Mouse (Mus musculus): ENCODE measurements around the gene Pdgfd.
A peak's percentile ranks its signal among the peaks of the same experiment; 100 is the strongest.

Pdgfd gene

DNA sequence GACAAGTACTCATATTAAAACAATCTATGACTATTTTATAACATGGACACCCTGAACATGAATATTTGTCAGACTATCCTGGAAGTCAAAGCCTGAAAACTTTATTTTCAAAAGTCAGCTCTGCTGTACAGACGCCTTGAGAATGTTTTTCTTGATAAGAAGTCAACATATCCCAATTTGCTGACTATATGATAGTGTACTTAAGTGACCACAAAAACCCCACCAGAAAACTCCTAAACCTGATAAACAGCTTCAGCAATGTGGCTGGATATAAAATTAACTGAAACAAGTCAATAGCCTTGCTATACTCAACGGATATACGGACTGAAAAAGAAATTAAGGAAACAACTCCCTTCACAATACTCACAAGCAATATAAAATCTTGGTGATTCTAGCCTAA, 137.5 kb downstream of the Pdgfd start:
- DNase-seq (ENCODE audit: low spot score in 2 of 2), result no peak

DNA sequence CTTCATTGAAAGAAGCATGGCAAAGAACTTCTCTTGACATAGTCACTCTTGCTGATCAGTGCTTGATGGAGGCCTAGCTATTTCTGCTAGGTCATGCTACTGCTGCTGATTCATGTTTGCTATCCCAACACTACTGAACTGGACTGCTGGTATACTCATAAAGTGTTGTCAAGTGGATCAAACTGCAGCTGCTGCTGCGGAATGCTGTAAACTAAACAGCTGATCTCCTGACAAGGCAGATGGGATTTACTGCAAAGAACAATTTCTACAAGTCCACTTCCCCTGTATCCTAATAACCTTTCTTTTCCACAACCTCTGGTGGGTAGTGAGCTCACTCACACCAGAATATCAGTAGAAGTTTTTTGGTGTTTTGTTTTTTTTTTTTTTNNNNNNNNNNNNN, 148.7 kb downstream of the Pdgfd start:
- DNase-seq (ENCODE audit: low spot score in 2 of 2), result no peak

DNA sequence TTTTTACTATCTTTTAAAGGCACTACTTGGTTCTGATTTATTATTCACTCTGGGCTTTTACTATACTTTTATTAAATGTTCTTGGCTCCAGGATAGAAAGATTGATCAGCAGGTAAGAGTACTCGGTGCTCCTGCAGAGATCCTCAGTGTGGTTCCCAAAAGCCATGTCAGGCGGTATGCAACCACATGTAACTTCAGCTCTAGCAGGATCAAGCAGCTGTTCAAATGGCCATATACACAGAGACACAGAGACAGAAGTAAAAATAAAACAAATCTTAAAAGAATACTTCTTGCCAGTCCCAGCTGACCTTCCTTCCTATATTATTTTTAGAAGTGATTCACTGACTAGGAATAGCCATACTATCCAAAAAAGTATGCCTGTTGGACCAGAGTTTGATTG, 157.0 kb downstream of the Pdgfd start:
- DNase-seq (ENCODE audit: low spot score in 2 of 2), result no peak

DNA sequence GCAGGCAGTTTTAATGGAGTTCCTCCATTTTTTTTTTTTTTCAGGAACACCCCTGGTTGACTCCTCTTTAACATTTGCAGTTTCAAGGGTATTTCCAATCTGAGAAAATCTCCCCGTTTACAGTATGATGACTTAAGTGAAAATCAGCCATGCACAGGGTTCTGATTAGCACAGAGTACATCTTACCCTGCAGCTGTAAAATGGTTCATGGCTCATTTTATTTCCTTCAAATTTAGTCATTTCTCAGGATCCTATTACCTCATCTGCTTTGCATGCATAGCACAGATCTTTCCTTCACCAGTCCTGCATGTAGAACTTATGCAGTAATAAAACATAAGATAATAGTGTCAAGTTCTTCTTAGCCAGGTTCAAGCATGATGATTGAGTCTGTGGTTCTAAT, 165.1 kb downstream of the Pdgfd start:
- no peak for DNase-seq (ENCODE audit: low spot score in 2 of 2)

DNA sequence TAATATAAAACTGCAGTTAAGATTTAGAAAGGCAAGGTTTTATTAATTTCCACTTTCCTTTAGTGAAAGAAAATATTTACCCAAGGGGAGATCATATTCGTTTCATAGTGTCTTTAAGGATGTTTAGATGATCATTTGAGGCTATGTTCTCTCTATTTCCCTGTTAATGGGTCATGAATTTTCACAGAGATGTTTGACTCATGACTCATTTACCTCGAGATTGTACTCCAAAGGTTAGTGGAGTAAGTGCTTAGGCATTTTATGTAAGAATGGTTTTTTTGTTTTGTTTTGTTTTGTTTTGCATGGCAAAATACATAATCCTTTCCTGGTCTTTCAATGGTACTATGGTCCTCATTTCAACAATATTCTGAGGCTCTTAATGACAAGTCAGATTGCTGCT, 167.9 kb downstream of the Pdgfd start:
- DNase-seq (ENCODE audit: low spot score in 2 of 2), result no peak

DNA sequence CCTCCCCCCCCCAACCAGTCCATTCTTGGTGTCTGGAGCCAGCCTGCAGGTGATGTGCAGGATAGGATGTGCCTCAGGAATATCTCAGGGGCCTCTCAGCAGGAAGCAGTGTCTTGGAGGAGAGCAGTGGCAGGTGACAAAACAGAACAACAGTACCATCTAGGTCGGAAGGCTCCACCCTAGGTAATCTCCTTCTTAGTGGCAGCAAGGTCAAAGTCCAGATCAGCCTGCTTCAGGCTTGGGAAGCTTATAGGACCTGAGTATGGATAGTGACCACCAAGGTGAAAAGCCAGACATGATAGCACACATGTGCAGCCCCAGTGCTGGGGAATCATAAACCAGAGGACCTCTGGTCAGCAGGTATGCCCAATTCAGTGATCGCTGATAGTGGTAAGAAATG, 169.5 kb downstream of the Pdgfd start:
- no peak for DNase-seq (ENCODE audit: low spot score in 2 of 2)

DNA sequence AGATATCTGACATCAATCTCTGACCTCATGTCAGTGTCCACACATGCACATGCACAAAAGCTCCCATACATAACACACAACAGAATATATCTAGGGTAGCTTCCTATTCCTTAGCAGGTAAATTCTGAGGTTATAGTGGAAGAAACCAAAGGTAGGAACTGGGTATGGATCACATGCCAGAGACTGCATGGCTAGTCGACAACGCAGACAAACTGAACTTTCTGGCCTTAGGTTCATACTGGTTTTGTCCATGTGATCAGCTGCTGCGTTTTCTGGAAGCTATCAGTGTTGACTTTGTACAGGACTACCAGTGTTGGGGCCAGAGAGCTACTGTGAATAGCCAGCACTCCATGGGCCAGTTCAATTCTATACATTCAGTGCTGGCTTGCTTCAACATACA, 170.0 kb downstream of the Pdgfd start:
- DNase-seq (ENCODE audit: low spot score in 2 of 2), result no peak

DNA sequence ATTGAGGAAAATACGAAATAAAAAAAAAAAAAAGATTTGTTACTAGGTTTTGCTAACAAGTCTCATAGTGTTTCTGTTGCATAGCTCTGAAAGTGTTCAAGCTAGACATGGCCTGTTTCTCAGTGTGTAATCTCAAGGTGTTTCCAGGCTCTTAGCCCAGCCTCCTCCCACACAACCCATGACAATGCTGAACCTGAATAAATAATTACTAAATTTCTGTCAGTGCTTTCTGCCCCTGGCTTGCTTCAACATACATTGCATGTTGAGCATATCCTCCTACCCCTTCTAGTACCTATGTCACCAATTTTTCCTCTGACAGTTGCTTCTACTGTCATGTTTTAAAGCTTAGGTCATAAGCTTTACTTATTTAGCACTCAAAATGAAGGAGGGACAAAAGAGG, 171.0 kb downstream of the Pdgfd start:
- no peak for DNase-seq (ENCODE audit: low spot score in 2 of 2)

DNA sequence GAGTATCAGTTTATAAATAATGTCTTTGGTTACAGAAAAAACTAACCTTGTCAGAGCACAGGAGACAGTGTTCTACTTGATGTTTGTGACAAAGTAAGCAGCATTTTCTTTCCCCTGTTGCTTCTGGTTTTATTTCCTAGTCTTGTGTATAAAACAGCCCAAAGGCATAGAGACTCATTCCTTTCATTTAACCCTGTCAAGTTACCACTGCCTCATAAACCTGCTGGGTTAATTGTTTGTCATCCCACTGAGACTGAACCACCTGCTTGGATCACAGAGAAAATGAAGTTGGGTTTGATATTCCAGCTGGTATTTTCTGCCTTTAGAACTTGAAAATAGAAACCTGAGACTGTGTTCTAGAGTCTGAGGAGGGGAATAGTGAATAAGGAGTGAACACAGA, 172.4 kb downstream of the Pdgfd start:
- DNase-seq (ENCODE audit: low spot score in 2 of 2), result no peak

DNA sequence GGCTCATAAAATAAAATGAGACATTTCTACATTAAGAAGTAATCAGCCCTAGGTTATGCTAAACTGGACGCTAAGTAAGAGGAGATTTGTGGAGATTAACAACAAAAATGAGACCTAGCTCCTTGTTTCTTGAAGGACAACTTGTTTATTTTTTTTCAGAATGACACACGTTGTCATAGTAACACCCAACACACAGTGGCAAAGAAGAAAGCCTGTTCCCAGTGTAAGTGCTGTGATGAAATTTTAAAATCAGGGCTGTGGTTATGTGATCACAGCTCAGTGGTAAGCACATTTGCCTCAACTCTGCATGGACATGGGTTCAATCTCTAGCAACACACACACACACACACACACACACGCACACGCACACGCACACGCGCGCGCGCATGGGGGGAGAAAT, 174.5 kb downstream of the Pdgfd start:
- DNase-seq (ENCODE audit: low spot score in 2 of 2), result no peak

DNA sequence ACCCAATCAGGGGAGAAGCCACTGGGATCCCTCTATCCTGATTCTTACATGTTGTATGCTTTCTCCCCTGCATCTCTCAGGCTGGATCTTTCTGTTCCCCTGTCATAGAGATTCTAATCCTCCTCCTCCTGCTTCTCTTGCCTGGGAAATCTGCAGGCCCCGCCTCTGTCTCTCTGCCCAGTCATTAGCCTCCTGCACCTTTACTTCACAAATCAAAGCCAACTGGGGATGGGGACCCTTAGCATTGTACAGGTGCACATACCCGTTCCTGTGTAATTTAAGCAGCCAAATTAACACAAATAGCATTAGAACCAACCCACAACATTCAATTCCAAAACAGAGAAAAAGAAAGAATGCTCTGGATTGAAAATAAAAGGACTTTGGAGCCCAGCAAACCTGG, 176.1 kb downstream of the Pdgfd start:
- no peak for DNase-seq (ENCODE audit: low spot score in 2 of 2)

DNA sequence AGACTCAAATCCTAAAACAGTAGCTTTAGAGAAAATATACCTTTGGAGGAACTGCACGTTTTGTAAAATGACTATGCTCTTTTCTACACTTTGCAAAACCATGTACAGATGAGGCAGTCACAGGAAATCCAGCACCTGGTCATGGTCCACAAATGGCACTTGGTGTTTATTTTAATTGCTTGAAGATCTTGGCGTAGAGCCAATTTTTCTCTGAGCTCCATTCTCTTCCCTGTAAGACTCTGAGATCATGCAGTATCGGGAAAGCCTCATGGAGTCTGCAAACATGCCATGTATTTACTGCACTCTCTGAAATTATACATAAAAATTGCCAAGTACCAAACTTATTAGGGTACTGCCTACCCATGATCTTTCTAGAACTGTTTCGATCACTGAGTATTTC, 176.5 kb downstream of the Pdgfd start:
- no peak for DNase-seq (ENCODE audit: low spot score in 2 of 2)

DNA sequence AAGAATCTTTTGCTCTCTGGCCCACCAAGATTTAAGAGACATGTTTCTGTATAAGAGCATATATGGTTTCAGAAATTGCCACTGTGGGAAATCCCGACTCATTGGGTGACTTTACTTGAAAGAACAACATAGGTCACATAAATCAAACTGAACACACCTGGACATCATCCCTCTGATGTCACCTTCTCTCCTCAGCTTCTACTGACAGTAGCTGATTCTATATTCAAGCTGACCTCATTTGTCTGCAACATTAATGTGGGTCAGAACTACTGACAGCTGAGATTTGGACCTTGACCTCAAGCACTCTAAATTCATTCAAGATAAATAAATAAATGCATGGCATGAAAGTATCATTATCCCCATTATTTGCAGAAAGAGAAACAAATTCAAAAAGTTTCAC, 177.0 kb downstream of the Pdgfd start:
- DNase-seq (ENCODE audit: low spot score in 2 of 2), result no peak

DNA sequence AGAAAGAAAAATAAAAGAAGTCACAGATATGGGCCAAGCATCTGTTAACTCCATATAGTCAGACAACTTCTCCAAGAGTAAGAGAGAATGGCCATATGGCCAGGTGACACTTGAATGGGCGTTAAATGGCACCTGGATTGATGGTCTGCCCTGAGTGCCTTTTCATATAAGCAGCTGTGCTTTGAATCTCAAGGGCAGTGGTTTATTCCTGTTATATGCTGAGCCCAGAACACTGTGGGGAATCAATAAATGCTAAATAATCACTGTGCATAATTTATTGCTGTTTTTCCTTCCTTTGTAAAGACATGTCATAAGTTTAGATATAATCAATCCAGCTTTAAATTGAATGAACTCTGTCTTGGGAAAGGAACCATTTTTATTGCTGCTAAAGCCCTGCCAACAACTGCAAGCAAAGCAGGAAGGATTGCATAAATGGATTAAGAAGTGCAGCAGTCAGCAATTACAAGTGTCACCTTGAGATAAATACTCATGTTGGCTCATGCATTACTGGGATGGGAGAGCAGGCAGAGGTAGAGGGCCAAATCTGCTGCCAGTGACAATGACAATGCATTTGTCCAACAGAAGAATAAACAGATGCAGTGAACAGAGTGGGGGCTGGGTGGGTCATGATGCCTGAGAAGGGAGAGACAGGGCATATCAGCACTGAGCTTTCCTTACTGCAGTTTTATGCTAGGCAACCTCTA, 185.0 kb downstream of the Pdgfd start:
- no peak for DNase-seq (ENCODE audit: low spot score in 2 of 2)

DNA sequence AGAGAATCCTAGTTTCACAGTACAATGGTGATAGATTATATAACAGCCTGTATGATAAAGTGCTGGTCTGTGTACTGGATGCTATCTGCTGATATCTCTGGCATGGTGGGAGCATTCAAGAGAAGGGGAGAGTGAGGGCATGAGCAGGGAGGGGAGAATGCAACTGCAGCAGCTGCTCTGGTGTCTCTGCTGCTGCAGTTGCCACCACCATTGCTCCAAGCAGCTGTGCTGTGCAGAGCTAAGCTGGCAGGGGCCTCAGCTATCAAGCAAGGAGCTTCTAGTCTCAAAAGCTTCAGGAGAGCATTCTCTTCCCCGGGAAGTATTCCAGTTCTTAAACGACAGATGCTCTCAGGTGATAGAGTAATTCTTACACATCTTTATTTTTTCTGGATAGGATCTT, 192.4 kb downstream of the Pdgfd start:
- no peak for DNase-seq (ENCODE audit: low spot score in 2 of 2)

DNA sequence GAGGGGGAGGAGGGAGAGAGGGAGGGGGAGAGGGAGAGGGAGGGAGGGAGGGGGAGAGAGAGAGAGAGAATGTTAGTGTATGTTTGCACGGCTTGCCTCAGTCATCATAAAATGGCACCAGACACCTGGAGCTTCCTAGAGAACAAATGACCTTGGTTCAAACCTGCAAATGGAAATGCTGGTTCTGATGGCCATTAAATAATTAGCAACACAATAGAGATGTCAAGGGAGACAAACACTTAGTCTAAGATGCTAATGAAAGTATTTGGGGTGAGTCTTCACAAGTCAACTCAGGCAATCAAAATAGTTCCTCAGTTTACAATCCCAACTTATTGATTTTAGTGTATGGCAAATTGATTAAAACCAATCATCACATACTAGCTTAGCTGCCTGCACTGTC, 198.2 kb downstream of the Pdgfd start:
- DNase-seq (ENCODE audit: low spot score in 2 of 2), result no peak

DNA sequence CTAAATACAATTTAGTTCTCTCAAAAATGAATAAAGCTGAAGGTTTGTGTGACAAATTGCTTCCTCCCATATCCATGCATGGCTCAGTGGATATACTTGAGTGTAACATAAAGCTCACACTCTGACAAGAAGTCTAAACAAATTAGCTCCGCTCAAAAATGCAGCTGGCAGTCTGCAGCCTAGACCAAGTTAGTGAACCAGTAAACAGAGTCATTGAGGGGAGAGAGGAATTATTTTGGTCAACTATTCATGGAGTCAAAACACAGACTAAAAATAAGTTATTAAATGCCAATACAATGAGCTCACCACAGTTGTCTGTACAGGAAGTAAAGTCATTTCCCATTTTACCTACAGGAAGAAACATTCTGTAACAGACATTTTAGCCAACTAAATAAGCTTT, 233.4 kb downstream of the Pdgfd start:
- DNase-seq (ENCODE audit: low spot score in 2 of 2), result no peak

DNA sequence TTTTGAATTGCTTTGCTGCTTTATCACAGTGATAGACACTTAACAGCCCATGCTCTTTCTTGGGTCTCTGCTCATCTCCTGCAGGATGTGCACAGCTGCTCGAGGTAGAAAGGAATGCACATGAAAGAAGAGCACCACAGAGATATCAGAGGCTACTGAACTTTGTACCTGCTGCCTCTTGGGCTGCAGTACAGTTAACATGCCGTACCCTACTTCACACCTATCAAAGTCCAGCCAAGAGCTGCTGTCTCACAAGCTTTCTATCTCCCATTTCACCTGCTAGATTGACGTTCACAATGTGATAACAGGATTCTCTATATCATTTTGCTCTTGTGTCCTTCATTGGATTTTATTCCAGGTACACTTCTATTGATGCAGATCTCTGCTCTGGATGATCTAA, 238.2 kb downstream of the Pdgfd start:
- DNase-seq (ENCODE audit: low spot score in 2 of 2), result no peak

DNA sequence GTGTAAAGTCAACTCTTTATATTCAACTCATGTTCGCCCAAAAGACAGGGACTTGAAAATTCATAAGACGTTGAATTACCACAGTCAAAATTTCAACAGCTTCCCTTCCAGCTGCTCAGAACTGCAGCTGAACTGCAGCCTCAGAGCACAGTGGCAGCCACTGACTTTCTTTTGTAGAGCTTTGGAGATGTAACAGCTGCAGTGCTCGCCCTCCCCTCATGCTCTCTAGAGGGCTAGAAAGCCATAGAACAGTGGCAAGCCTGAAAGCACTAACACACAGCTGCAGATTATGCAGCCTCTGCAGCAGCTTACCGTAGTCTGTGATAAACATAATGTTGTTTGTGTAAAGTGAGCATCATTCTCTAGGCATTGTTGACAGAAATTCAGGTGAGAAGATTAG, 239.6 kb downstream of the Pdgfd start:
- peak; percentile 13 to 18 for DNase-seq (ENCODE audit: low spot score in 2 of 2)

DNA sequence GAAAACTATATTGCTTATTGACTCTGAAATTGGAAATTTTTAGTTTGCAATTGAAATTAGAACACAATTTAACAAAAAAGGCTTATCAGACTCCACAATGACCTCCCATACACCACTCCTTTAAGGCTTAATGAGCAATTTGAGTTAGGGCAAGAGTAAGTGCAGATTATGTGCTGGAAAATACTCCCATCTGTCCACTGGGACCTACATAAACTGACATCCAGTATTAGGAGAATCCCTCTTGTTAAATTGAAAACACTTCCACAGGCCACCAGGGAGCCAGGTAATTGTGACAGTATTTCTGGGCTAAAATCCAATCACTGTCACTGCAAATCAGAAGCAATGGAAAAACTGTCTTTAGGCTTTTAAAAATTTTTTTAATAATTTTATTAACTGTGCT, 256.2 kb downstream of the Pdgfd start:
- DNase-seq (ENCODE audit: low spot score in 2 of 2), result no peak

Data from thymus, postnatal 10 days (tissue).